Mouse (Mus musculus): ENCODE measurements at regions not wholly inside any gene's neighbourhood (a gene's known extent, or its start where the extent isn't known, plus 50 kb on each side); places are given as distances from the start of the nearest gene placed in this dataset.
A peak's percentile ranks its signal among the peaks of the same experiment; 100 is the strongest.

DNA sequence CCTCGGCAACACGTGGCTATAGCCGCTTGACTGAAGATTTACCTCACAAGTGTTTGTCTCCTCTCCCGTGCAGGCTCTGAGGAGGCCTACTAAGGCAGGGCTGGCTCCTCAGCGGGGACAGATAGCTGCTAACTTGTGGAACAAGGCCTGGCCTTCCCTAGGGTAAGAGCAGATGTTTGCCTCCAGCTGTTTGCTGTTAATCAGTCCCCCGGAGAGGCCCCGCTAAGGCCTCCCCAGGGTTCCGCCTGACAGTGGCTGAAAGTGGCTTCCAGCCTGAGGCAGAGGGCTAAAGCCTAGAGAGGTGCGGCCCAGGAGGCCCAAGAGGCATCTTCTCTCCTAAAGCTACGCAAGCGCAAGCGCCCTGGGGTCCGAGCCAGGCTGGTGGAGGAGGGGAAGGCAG lies 52.1 kb upstream of the Dlx4 start:
- no peak overlapping the region for H3K4me3 ChIP-seq
- DNase-seq = no peak
- intact Hi-C loops (cut with DNase I) = no loop called here
- no peak overlapping the region for H3K27ac ChIP-seq
- no peak for TF ChIP-seq CTCF (IDR thresholded peaks at IDR 0.05)

DNA sequence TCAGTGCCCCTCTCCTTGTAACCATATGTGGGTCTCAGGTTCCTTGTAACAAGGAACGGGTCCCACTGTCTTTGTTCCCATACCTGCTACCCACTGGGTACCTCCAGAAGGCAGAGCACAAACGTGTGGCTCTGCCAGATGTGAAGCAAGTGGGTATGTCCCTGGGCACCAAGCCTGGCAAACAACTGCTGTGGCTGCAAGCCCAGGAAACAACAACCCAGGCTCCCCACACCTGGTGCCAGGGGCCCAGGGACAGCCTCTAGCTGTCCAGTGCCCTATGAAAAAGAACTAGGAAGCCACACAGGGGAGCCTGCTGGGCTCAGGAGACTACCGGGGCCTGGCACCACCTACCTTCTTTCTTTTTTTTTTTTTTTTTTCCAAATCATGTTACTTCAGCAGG lies 54.9 kb upstream of the Dlx4 start:
- TF ChIP-seq CTCF (IDR thresholded peaks at IDR 0.05) = no peak
- Histone ChIP-seq H3K4me3 (no peak overlapping the region), H3K27ac (no peak overlapping the region)
- intact Hi-C loops (cut with DNase I) = no loop called here
- DNase-seq = no peak

DNA sequence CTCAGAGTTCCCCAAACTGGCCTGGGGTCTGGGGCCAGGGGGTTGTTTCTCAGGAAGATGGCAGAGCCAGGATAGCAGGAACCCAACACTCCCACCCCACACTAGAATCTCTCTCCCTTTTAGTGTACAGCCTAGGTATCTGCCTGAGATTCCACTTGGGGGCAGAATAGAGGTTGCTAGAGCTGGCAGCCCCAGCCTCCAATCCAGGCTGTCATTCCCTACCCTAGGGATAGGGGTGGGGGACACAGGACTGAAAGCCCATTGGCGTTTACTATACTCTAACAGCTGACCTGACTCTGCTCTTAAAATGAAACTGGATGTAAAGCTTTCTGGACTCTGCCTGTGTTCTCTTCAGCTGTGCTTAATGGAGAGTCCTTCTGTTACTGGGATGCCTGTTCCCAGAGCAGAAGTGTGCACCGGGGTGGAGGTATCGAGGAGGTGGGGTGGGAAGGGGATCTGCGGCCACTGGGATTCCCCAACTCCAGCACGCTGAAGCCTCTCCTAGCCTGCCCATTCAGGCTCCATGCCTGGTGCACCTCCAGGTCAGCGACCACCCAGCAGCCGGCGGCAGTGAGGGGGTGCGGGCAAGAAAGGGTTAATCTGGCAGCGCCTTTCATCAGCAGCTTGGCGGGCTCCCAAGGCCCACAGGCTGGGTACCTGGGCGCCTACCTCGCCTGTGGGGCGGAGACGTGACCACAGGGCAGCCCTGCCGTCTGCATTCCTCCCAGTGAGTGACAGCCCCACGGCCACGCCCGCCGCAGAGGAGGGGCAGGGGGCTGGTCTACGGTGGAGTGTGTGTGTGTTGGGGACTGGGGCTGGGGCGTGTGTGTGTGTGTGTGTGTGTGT lies 50.9 kb upstream of the Tac4 start:
- no peak overlapping the region for H3K27ac ChIP-seq
- intact Hi-C loops (cut with DNase I) = no loop called here
- DNase-seq = peak; percentile 18
- no peak overlapping the region for H3K4me3 ChIP-seq
- no peak for TF ChIP-seq CTCF (IDR thresholded peaks at IDR 0.05)

DNA sequence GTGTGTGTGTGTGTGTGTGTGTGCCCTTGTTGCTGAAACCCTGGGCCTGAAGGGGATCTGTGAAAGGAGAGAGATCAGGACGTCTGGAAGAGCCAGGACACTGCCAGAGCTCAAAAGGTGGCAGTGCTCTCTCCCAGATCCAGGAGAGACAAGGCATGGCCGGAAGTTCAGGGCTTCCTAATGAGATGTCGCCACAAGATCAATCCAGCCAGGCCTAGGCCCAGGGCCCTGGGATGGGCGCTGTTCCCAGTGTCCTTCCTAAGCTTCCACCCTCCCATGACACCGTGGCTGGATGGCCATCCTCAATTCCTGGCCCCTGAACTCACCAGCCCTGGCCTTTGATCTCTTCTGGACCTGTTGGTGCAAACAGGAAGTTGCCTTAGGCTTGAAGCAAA lies 50.3 kb upstream of the Tac4 start:
- TF ChIP-seq CTCF (IDR thresholded peaks at IDR 0.05) = no peak
- no peak overlapping the region for H3K27ac ChIP-seq
- intact Hi-C loops (cut with DNase I) = no loop called here
- no peak for DNase-seq
- H3K4me3 ChIP-seq = no peak overlapping the region
